Mouse (Mus musculus): ENCODE data around the gene Phf21a. TPM values are rescaled to one million over a fixed set of nuclear protein-coding genes. Genes with fewer than 3 reads are reported as not detected.

Gene Phf21a
- polyA plus RNA-seq, 1 experiment from 2014 or later = 5.6 TPM

DNA sequence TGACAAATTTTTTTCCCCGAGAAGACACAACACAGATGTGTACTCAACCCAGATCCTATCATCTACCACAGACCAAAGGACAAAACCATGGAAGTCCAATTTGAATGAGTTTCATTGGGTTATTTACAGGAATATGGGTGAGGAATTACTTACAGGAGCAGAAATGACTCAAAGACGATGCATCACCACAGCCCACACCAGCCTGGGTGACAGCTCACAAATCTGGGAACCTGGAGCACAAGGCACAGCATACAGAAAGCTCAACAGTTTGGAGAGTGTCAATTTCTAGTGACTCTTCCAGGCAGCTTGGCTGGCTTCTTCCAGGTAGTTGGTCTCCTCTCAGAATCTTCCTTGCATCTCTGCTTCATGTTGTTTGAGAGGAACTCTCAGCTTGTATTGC, 154.8 kb downstream of the Phf21a start:
- Histone ChIP-seq H3K4me3 (no peak overlapping the region), H3K9ac (no peak overlapping the region), H3K9me3 (replicated peaks) (no peaks in the 10 kb centered on the region), H3K4me2 (no peak overlapping the region), H3K36me3 (peaks cover 16% of the 10 kb centered on the region; the same call in 1 of the 2 replicates), H3K27me3 (replicated peaks) (no peaks in the 10 kb centered on the region), H3K4me1 (no peaks in the 10 kb centered on the region), H3K27ac (no peak overlapping the region)
- ATAC-seq = no peak
- WGBS (ENCODE audit: insufficient replicate concordance) = 89% methylated on average over 2 of the region's 2 CpGs

DNA sequence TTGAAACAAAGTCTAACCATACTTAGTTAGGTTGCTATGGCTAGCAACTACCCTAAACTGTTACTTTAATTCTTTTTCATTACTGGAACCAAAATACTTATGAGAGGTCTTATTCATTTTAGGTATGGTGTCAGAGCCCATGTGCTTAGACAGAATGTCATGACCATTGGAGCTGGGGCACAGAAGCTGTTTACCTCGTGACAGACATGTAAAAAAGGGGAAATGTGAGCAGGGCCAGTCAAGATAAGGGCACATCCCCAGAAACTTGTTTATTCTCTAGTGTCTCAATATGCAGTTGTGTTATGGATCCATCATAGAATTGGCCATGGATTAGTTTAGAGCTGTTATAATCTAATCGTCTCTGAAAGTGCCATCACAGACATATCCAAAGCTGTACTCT, 157.6 kb downstream of the Phf21a start:
- Histone ChIP-seq H3K9ac (no peak overlapping the region), H3K9me3 (replicated peaks) (no peaks in the 10 kb centered on the region), H3K4me3 (no peak overlapping the region), H3K4me2 (no peak overlapping the region), H3K4me1 (peaks cover 17% of the 10 kb centered on the region; the same call in 1 of the 2 replicates), H3K27me3 (replicated peaks) (no peaks in the 10 kb centered on the region), H3K27ac (no peak overlapping the region), H3K36me3 (peaks cover 11% of the 10 kb centered on the region; the same call in 1 of the 2 replicates)
- ATAC-seq = no peak
- WGBS (ENCODE audit: insufficient replicate concordance) = 54% methylated on average over 2 of the region's 2 CpGs

DNA sequence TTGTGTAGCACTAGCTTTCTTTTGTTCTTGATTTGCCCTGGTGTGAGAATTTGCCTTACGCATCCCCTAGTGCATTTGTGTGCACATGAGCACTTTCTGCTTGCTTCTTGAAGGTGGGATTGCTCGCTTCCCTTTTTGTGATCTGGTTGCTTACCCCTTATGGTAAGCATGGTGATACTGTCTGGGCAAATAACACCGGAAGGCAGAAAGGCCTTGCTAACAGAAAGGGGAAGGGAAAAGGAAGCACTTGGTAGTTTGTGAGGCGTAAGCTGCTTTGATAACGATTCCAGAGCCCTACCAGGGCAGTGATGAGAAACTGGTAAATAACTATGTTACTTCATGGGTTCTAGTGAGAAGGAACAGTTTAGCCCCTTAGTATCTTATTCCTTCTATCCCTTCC, 160.9 kb downstream of the Phf21a start:
- no peak for ATAC-seq
- 33% methylated on average over 5 of the region's 5 CpGs for WGBS (ENCODE audit: insufficient replicate concordance)
- Histone ChIP-seq H3K27me3 (replicated peaks) (no peaks in the 10 kb centered on the region), H3K27ac (no peak overlapping the region), H3K9me3 (replicated peaks) (no peaks in the 10 kb centered on the region), H3K4me1 (peaks cover 32% of the 10 kb centered on the region), H3K4me3 (no peak overlapping the region), H3K9ac (no peak overlapping the region), H3K4me2 (no peak overlapping the region), H3K36me3 (no peaks in the 10 kb centered on the region)

DNA sequence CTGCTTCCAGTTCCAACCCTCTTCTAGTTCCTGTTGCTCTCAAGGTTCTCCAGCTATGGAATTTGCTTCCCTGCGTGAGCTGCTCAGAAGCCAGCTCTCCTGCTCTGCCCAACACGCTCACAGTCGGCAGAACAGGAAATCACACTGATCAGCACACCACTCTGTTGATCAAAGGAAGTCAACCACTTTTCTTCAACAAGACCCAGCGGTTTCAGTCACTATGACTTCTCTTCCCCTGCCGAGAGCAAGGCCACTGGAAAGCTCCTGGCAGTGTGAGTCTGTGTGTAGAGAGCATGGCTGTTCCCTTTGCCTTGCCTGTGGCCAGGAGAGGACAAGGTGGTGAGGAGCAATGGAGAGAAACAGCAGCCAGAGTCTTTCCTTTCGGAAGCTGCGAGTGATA, 163.2 kb downstream of the Phf21a start:
- no peaks in the 10 kb centered on the region for H3K36me3 ChIP-seq
- no peak overlapping the region for H3K4me3 ChIP-seq
- 43% methylated on average over 7 of the region's 7 CpGs for WGBS (ENCODE audit: insufficient replicate concordance)
- H3K9me3 ChIP-seq (replicated peaks) = no peaks in the 10 kb centered on the region
- no peak overlapping the region for H3K9ac ChIP-seq
- H3K4me2 ChIP-seq = no peak overlapping the region
- no peak for ATAC-seq
- no peak overlapping the region for H3K27ac ChIP-seq
- H3K27me3 ChIP-seq (replicated peaks) = no peaks in the 10 kb centered on the region
- peaks cover 42% of the 10 kb centered on the region for H3K4me1 ChIP-seq

DNA sequence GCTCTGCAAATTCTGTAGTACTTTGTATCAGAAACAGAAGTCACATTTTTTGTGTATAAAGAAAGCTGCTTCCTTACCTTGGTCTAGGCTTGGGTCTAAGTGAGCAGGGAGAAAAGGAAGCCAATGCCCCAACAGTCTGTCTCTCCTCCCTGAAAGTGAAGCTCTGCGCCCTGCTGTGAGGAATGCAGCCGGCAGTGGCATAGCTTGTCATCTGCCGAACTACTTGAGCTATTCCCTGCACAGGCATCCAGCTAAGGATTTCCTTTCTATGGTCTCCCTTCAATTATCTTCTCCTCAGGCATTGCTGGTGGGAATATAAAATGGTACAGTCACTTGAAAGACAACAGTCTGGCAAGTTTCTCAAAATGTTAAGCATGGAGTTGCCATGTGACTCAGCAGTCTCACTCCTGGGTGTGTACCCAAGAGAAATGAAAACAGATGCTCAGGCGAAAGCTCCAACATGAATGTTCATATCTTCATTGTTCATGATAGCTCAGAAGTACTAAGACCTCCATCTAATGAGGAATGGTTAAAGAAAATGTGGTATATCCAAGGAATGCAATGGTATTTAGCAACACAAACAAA, 164.5 kb downstream of the Phf21a start:
- ATAC-seq = no peak
- no peaks in the 10 kb centered on the region for H3K9me3 ChIP-seq (replicated peaks)
- H3K36me3 ChIP-seq = no peaks in the 10 kb centered on the region
- H3K27ac ChIP-seq = no peak overlapping the region
- H3K4me1 ChIP-seq = peaks cover 42% of the 10 kb centered on the region
- no peaks in the 10 kb centered on the region for H3K27me3 ChIP-seq (replicated peaks)
- H3K4me3 ChIP-seq = no peak overlapping the region
- WGBS (ENCODE audit: insufficient replicate concordance) = 56% methylated on average over 4 of the region's 4 CpGs
- no peak overlapping the region for H3K4me2 ChIP-seq
- no peak overlapping the region for H3K9ac ChIP-seq

DNA sequence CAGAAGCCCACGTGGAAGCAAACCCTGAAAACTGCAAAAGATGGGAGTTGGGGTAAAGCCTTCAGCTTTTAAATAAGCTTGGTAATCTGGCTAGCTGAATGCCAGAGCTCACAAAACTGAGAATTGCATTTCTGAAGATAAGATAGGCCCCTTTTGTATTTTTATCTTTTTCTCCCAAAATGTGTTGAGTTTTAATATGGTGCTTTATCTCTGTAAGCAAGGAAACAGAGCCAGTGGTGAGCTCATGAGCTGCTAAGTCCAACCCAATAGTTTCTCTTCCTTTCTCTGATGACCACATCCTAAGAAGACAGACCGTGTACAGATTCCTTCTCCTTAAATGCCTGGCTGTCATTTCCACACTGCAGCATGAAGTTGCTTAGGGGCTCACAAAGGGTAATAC, 167.0 kb downstream of the Phf21a start:
- WGBS (ENCODE audit: insufficient replicate concordance) = 29% methylated on average over 2 of the region's 2 CpGs

DNA sequence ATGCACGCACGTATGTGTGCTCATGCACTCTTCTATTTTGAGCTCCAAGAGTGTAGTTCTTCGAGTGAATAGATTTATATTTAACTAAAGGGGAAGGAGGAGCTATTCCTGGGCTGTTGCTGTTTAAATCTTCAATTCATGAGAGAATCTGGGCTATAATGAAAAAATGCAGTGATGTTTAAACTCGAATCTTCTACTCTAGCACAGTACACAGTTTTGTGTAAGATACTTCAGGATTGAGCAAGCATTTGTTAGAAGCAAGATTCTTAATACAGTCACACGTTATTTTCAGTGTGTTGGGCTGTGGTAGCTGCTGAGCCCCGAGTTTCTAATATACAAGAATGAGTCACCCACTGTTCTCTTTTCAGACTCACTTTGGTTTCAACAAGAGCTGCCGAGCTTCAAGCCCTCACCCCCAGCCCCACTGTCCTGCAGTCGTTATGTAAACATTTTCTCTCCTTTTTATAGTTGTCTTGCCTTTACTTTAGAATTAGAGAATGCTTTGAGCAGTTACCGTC, 173.2 kb downstream of the Phf21a start:
- WGBS (ENCODE audit: insufficient replicate concordance) = 60% methylated on average over 9 of the region's 9 CpGs
- H3K27ac ChIP-seq = no peak overlapping the region
- H3K36me3 ChIP-seq = no peaks in the 10 kb centered on the region
- H3K4me3 ChIP-seq = no peak overlapping the region
- H3K9ac ChIP-seq = no peak overlapping the region
- no peaks in the 10 kb centered on the region for H3K9me3 ChIP-seq (replicated peaks)
- H3K4me1 ChIP-seq = no peaks in the 10 kb centered on the region; the same call in 1 of the 2 replicates
- H3K27me3 ChIP-seq (replicated peaks) = no peaks in the 10 kb centered on the region
- H3K4me2 ChIP-seq = no peak overlapping the region
- no peak for ATAC-seq

More for the DNA sequence above, 167.0 kb downstream of the Phf21a start:
- H3K27ac ChIP-seq = no peak overlapping the region
- H3K36me3 ChIP-seq = no peaks in the 10 kb centered on the region
- H3K4me3 ChIP-seq = no peak overlapping the region
- H3K4me1 ChIP-seq = peaks cover 25% of the 10 kb centered on the region
- H3K4me2 ChIP-seq = no peak overlapping the region
- H3K9ac ChIP-seq = no peak overlapping the region
- no peaks in the 10 kb centered on the region for H3K9me3 ChIP-seq (replicated peaks)
- no peaks in the 10 kb centered on the region for H3K27me3 ChIP-seq (replicated peaks)
- ATAC-seq = no peak

DNA sequence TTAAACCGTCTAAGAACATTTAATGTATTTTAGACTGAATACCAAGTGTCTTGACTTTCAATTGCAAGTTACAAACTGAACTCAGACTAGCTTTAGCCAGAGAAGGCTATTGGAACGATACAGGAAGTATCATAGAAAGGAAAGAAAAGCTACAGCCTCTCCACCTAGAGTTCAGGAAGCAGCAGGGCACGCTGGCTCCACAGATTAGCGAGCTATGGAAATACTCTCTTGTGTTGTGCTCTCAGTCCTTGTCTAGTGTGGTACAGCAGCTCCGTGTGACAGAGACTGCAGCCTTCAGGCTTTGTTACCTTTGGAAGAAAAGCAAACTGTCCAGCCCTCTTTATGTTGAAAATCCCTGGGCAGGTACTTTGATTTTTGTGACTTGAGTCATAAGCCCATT, 176.3 kb downstream of the Phf21a start:
- 35% methylated on average over 5 of the region's 5 CpGs for WGBS (ENCODE audit: insufficient replicate concordance)

DNA sequence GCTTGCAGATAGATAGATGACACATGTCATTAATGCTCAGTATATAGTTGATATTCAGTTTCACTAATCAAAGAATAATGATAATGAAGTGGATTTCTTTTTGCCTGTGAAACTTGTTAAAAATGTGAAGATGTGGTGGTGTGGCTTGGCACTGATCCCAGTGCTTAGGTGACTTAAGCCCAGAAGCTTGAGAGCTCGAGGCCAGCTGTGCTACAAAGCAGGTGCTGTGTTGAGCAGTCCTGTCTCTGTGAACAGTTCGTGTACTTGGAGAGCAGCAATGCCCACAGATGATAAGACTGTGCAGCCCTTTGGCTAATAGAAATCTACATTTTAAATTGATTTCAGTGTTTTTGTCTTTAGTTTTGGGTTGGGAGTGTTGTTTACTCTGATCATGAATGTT, 179.6 kb downstream of the Phf21a start:
- Histone ChIP-seq H3K4me2 (no peak overlapping the region), H3K9me3 (replicated peaks) (no peaks in the 10 kb centered on the region), H3K27me3 (replicated peaks) (no peaks in the 10 kb centered on the region), H3K36me3 (no peaks in the 10 kb centered on the region), H3K4me1 (no peaks in the 10 kb centered on the region), H3K4me3 (no peak overlapping the region), H3K27ac (no peak overlapping the region), H3K9ac (no peak overlapping the region)
- 34% methylated on average over 2 of the region's 2 CpGs for WGBS (ENCODE audit: insufficient replicate concordance)
- no peak for ATAC-seq

More for the DNA sequence above, 176.3 kb downstream of the Phf21a start:
- Histone ChIP-seq H3K27me3 (replicated peaks) (no peaks in the 10 kb centered on the region), H3K4me1 (no peaks in the 10 kb centered on the region; the same call in 1 of the 2 replicates), H3K4me2 (no peak overlapping the region), H3K27ac (no peak overlapping the region), H3K4me3 (no peak overlapping the region), H3K9ac (no peak overlapping the region), H3K9me3 (replicated peaks) (no peaks in the 10 kb centered on the region), H3K36me3 (no peaks in the 10 kb centered on the region)
- ATAC-seq = no peak

DNA sequence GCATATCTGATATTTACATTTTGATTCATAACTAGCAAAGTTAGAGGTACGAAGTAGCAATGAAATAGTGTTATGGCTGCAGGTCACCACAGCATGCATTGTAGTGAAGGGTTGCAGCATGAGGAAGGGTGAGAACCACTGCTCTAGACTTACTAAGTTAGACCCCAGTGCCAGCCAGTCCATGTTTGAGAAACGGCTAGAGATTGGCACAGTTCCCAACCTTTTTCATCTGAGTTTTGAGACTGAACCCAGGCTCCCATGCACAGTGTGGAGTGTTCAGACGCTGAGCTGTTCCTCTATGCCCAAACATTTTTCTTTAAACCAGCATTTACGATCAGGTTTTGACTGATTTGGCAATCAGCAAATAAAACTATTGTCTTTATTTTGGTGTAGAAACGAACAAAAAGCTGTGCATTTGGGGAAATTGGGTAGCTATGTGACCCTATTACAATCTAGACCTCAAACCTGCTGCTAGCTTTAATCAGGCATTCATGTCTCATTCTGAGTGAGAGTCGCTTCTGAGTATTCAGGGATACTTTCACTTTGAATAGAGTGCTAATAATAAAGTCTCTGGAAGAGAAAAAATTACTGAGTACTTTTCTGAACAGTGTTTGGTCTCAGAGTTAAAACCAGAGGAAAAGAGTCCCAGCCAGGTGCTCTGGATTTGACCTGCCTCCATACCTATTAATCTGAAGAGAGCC, 180.3 kb downstream of the Phf21a start:
- no peaks in the 10 kb centered on the region for H3K36me3 ChIP-seq
- H3K4me1 ChIP-seq = no peaks in the 10 kb centered on the region
- H3K27me3 ChIP-seq (replicated peaks) = no peaks in the 10 kb centered on the region
- H3K9me3 ChIP-seq (replicated peaks) = no peaks in the 10 kb centered on the region
- no peak overlapping the region for H3K4me3 ChIP-seq
- no peak overlapping the region for H3K27ac ChIP-seq
- no peak for ATAC-seq
- 69% methylated on average over 6 of the region's 6 CpGs for WGBS (ENCODE audit: insufficient replicate concordance)
- no peak overlapping the region for H3K4me2 ChIP-seq
- H3K9ac ChIP-seq = no peak overlapping the region

DNA sequence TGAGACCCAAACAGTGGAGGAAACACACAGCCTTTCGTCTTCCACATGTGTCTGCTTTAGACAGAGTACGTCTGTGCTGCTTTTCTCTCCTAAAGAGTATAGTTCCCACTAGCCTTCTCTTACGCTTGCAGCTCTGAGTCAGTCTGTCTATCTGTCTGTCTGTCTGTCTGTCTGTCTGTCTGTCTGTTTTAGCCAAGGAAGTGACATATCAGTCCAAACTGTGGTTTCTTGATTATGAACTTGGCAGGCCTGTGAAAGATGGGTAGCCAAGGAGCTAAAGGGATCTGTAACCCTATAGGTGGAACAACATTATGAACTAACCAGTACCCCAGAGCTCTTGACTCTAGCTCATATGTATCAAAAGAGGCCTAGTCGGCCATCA, 180.9 kb downstream of the Phf21a start:
- H3K27ac ChIP-seq = no peak overlapping the region
- H3K4me2 ChIP-seq = no peak overlapping the region
- H3K9me3 ChIP-seq (replicated peaks) = no peaks in the 10 kb centered on the region
- H3K27me3 ChIP-seq (replicated peaks) = no peaks in the 10 kb centered on the region
- no peaks in the 10 kb centered on the region for H3K4me1 ChIP-seq
- ATAC-seq = no peak
- no peak overlapping the region for H3K4me3 ChIP-seq
- H3K36me3 ChIP-seq = no peaks in the 10 kb centered on the region
- 61% methylated on average over 4 of the region's 4 CpGs for WGBS (ENCODE audit: insufficient replicate concordance)
- H3K9ac ChIP-seq = no peak overlapping the region

DNA sequence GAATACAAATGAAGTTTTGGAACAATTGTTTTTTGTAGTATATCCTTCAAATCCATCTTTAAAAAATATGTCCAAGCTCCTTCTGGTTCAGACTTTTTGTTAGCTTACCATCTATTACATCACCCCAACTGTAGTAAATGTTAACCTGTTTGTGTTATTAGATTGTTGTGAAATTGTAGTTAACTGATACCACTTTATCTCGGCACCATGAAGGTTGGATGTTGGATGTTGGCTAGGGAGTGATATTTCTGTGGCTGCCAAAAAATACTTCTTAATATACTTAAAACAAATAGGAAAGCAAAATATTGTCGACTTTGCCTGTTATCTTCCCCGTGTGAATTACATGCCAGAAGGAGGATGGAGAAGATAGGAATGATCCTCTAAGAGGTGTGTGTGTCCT, 184.9 kb downstream of the Phf21a start:
- Histone ChIP-seq H3K4me2 (no peak overlapping the region), H3K36me3 (no peaks in the 10 kb centered on the region), H3K9ac (no peak overlapping the region), H3K27ac (no peak overlapping the region), H3K9me3 (replicated peaks) (no peaks in the 10 kb centered on the region), H3K27me3 (replicated peaks) (no peaks in the 10 kb centered on the region), H3K4me3 (no peak overlapping the region), H3K4me1 (no peaks in the 10 kb centered on the region)
- no peak for ATAC-seq
- 62% methylated on average over 3 of the region's 3 CpGs for WGBS (ENCODE audit: insufficient replicate concordance)
